Mouse (Mus musculus) hindbrain, postnatal 0 days (tissue): ENCODE results near the gene Scn8a. TPM values are rescaled to one million over a fixed set of nuclear protein-coding genes. Genes with fewer than 3 reads are reported as not detected.

Experiments used
- ATAC-seq: fragments of 200-750 bp; cut with Nextera tagmentation; 2 replicates; pipeline ENCODE4 v1.8.0; 2017; ENCODE audit warnings: mild to moderate bottlenecking, moderate TSS enrichment, moderate library complexity
- DNase-seq: peaks from one replicate; pipeline ENCODE4 v3.0.0-alpha.2; 2015; ENCODE audit warnings: low spot score
- H3K27ac ChIP-seq: fragments of 300-500 bp; sonication (generic); 2 replicates; pipeline ENCODE4 v1.5.1; 2014; ENCODE audit warnings: mild to moderate bottlenecking
- H3K27me3 ChIP-seq: fragments of 300-500 bp; sonication (generic); 2 replicates; pipeline ENCODE4 v1.6.1; 2014; ENCODE audit warnings: low read length, mixed read lengths; ENCODE audit not compliant: insufficient read depth
- H3K36me3 ChIP-seq: fragments of 300-500 bp; sonication (generic); 2 replicates; pipeline ENCODE4 v1.6.1; 2014; ENCODE audit warnings: low read length, mixed read lengths; ENCODE audit not compliant: insufficient read depth
- H3K4me1 ChIP-seq: fragments of 300-500 bp; sonication (generic); 2 replicates; pipeline ENCODE4 v1.6.1; 2014; ENCODE audit warnings: antibody characterized with exemption, low read length, mixed read lengths; ENCODE audit not compliant: insufficient read depth
- H3K4me2 ChIP-seq: fragments of 300-500 bp; sonication (generic); 2 replicates; pipeline ENCODE4 v1.6.1; 2014; ENCODE audit warnings: low read depth, mild to moderate bottlenecking, low read length, moderate library complexity, mixed read lengths
- H3K4me3 ChIP-seq: fragments of 300-500 bp; sonication (generic); 2 replicates; pipeline ENCODE4 v1.5.1; 2014; ENCODE audit warnings: low read length
- H3K9ac ChIP-seq: fragments of 300-500 bp; sonication (generic); replicated peaks from 2 replicates; pipeline ENCODE4 v1.6.1; 2014; ENCODE audit warnings: mild to moderate bottlenecking, low read length, moderate library complexity, mixed read lengths
- H3K9me3 ChIP-seq: fragments of 300-500 bp; sonication (generic); 2 replicates; pipeline ENCODE4 v1.6.1; 2016; ENCODE audit warnings: low read length, mixed read lengths
- CTCF ChIP-seq: IDR thresholded peaks from 2 replicates; pipeline ENCODE4 v1.5.1; 2016; ENCODE audit warnings: antibody characterized with exemption, control low read depth, low read depth
- WGBS: fragments of 180-500 bp; shearing (Covaris S2); extraction: QIAGEN DNeasy Blood & Tissue Kit; methylation state at CpG from one replicate; pipeline ENCODE4 v1.1.7; 2014; 5-methylcytosine and 5-hydroxymethylcytosine counted together
- polyA plus RNA-seq: library from polyadenylated mRNA; unstranded; fragments of >200 nt; fragmentation: Nextera tagmentation; extraction: Ambion mirVana; gene quantifications from 2 replicates; pipeline ENCODE4 v1.2.1, GENCODE M21; 2015
- total RNA-seq: library from RNA; depleted of rRNA; stranded (reverse); fragments of >200 nt; gene quantifications from 2 replicates; pipeline ENCODE4 v1.2.3, GENCODE M21; 2014

Scn8a gene
- total and polyA plus RNA-seq, 2 experiments from 2014 or later = 26.9 to 45.7 TPM

GRCm38 (mm10) chr15:101080031-101080520, 210.4 kb downstream of the Scn8a start:
- Histone ChIP-seq H3K4me1 (peaks cover 15% of the 10 kb centered on the region), H3K36me3 (no peaks in the 10 kb centered on the region), H3K4me3 (no peak overlapping the region), H3K9ac (no peak overlapping the region), H3K4me2 (no peak overlapping the region), H3K27ac (no peak overlapping the region), H3K9me3 (no peaks in the 10 kb centered on the region), H3K27me3 (no peaks in the 10 kb centered on the region)
- DNase-seq (no peak), ATAC-seq (no peak)
- no peak for TF ChIP-seq CTCF
- WGBS = 78% methylated on average over 9 of the region's 9 CpGs

- Histone ChIP-seq H3K4me3 (no peak overlapping the region), H3K4me2 (no peak overlapping the region), H3K27me3 (no peaks in the 10 kb centered on the region), H3K9me3 (no peaks in the 10 kb centered on the region), H3K27ac (no peak overlapping the region), H3K9ac (no peak overlapping the region), H3K4me1 (peaks cover 8% of the 10 kb centered on the region), H3K36me3 (no peaks in the 10 kb centered on the region)
- DNase-seq (no peak), ATAC-seq (no peak)
- TF ChIP-seq CTCF = no peak
- 71% methylated on average over 7 of the region's 7 CpGs for WGBS
These were observed 211.4 kb downstream of the Scn8a start for GRCm38 (mm10) chr15:101081035-101081548.

- TF ChIP-seq CTCF = no peak
- Histone ChIP-seq H3K4me3 (no peak overlapping the region), H3K27ac (no peak overlapping the region), H3K4me1 (no peaks in the 10 kb centered on the region; the same call in 1 of the 2 replicates), H3K9ac (no peak overlapping the region), H3K27me3 (no peaks in the 10 kb centered on the region), H3K9me3 (no peaks in the 10 kb centered on the region), H3K4me2 (no peak overlapping the region), H3K36me3 (no peaks in the 10 kb centered on the region)
- ATAC-seq (no peak), DNase-seq (no peak)
- 70% methylated on average over 4 of the region's 4 CpGs for WGBS
These were observed 212.6 kb downstream of the Scn8a start for GRCm38 (mm10) chr15:101082236-101082635.

- Histone ChIP-seq H3K4me3 (no peak overlapping the region), H3K9ac (no peak overlapping the region), H3K4me1 (no peaks in the 10 kb centered on the region), H3K27me3 (no peaks in the 10 kb centered on the region), H3K9me3 (no peaks in the 10 kb centered on the region), H3K36me3 (no peaks in the 10 kb centered on the region), H3K4me2 (no peak overlapping the region), H3K27ac (no peak overlapping the region)
- DNase-seq (no peak), ATAC-seq (no peak)
- 89% methylated on average over 10 of the region's 10 CpGs for WGBS
- no peak for TF ChIP-seq CTCF
These were observed 214.8 kb downstream of the Scn8a start for GRCm38 (mm10) chr15:101084499-101084898.

- Histone ChIP-seq H3K9me3 (no peaks in the 10 kb centered on the region), H3K36me3 (no peaks in the 10 kb centered on the region), H3K4me3 (no peak overlapping the region), H3K27me3 (no peaks in the 10 kb centered on the region), H3K4me2 (no peak overlapping the region), H3K27ac (no peak overlapping the region), H3K4me1 (no peaks in the 10 kb centered on the region), H3K9ac (no peak overlapping the region)
- TF ChIP-seq CTCF = no peak
- WGBS = 61% methylated on average over 9 of the region's 9 CpGs
- DNase-seq = no peak
- ATAC-seq = no peak
These were observed 216.8 kb downstream of the Scn8a start for GRCm38 (mm10) chr15:101086451-101086850.

- WGBS = 36% methylated on average over 3 of the region's 3 CpGs
- H3K27me3 ChIP-seq = no peaks in the 10 kb centered on the region
These were observed 217.3 kb downstream of the Scn8a start for GRCm38 (mm10) chr15:101086956-101087355.

GRCm38 (mm10) chr15:101088291-101088690, 218.6 kb downstream of the Scn8a start:
- Histone ChIP-seq H3K36me3 (no peaks in the 10 kb centered on the region), H3K27me3 (no peaks in the 10 kb centered on the region), H3K4me3 (no peak overlapping the region), H3K4me2 (no peak overlapping the region), H3K27ac (no peak overlapping the region), H3K9ac (no peak overlapping the region), H3K4me1 (peaks cover 6% of the 10 kb centered on the region; the same call in 1 of the 2 replicates), H3K9me3 (no peaks in the 10 kb centered on the region)
- no peak for TF ChIP-seq CTCF
- WGBS = 38% methylated on average over 4 of the region's 4 CpGs
- no peak for ATAC-seq
- DNase-seq = peak; percentile 35

More at GRCm38 (mm10) chr15:101086956-101087355, 217.3 kb downstream of the Scn8a start:
- no peak for ATAC-seq
- H3K4me2 ChIP-seq = no peak overlapping the region
- DNase-seq = peak; percentile 57
- no peak overlapping the region for H3K4me3 ChIP-seq
- no peak for TF ChIP-seq CTCF
- H3K4me1 ChIP-seq = no peaks in the 10 kb centered on the region
- no peak overlapping the region for H3K27ac ChIP-seq
- H3K36me3 ChIP-seq = no peaks in the 10 kb centered on the region
- H3K9ac ChIP-seq = no peak overlapping the region
- H3K9me3 ChIP-seq = no peaks in the 10 kb centered on the region
